Mouse (Mus musculus) heart, embryonic 16.5 days (tissue): Measurements from ENCODE around the gene Pdzd7. TPM values are rescaled to one million over a fixed set of nuclear protein-coding genes. Genes with fewer than 3 reads are reported as not detected.

Experiments used
- ATAC-seq: fragments of 200-750 bp; cut with Nextera tagmentation; replicated peaks from 2 replicates; pipeline ENCODE4 v1.8.0; 2017; ENCODE audit warnings: moderate number of reproducible peaks; ENCODE audit not compliant: insufficient read depth, low FRiP score; ENCODE audit errors: extremely low read depth
- H3K27ac ChIP-seq: fragments of 300-500 bp; sonication (generic); 2 replicates; pipeline ENCODE4 v1.5.1; 2014; ENCODE audit warnings: mild to moderate bottlenecking, low read length, control low read depth, moderate library complexity
- H3K27me3 ChIP-seq: fragments of 300-500 bp; sonication (generic); 2 replicates; pipeline ENCODE4 v1.6.1; 2014; ENCODE audit warnings: low read length, mixed read lengths; ENCODE audit not compliant: control insufficient read depth, insufficient read depth
- H3K36me3 ChIP-seq: fragments of 300-500 bp; sonication (generic); 2 replicates; pipeline ENCODE4 v1.6.1; 2014; ENCODE audit not compliant: control insufficient read depth, insufficient read depth
- H3K4me1 ChIP-seq: fragments of 300-500 bp; sonication (generic); 2 replicates; pipeline ENCODE4 v1.6.1; 2014; ENCODE audit warnings: low read length, mixed read lengths; ENCODE audit not compliant: control insufficient read depth, insufficient read depth
- H3K4me2 ChIP-seq: fragments of 300-500 bp; sonication (generic); 2 replicates; pipeline ENCODE4 v1.6.1; 2014; ENCODE audit warnings: low read depth, mild to moderate bottlenecking, control low read depth, low read length
- H3K4me3 ChIP-seq: fragments of 300-500 bp; sonication (generic); 2 replicates; pipeline ENCODE4 v1.5.1; 2014; ENCODE audit warnings: mild to moderate bottlenecking, control low read depth, low read length
- H3K9ac ChIP-seq: fragments of 300-500 bp; sonication (generic); 2 replicates; pipeline ENCODE4 v1.6.1; 2014; ENCODE audit warnings: low read length, control low read depth
- H3K9me3 ChIP-seq: fragments of 300-500 bp; sonication (generic); replicated peaks from 2 replicates; pipeline ENCODE4 v1.6.1; 2016; ENCODE audit warnings: low read length; ENCODE audit not compliant: control insufficient read depth
- WGBS: fragments of 180-500 bp; shearing (Covaris S2); extraction: QIAGEN DNeasy Blood & Tissue Kit; methylation state at CpG from one replicate; pipeline ENCODE4 v1.1.7; 2014; 5-methylcytosine and 5-hydroxymethylcytosine counted together
- polyA plus RNA-seq: library from polyadenylated mRNA; unstranded; fragments of >200 nt; fragmentation: Nextera tagmentation; extraction: Ambion mirVana; gene quantifications from 2 replicates; pipeline ENCODE4 v1.2.1, GENCODE M21; 2015

Gene Pdzd7
- polyA plus RNA-seq, 1 experiment from 2014 or later: 0.14 TPM

DNA sequence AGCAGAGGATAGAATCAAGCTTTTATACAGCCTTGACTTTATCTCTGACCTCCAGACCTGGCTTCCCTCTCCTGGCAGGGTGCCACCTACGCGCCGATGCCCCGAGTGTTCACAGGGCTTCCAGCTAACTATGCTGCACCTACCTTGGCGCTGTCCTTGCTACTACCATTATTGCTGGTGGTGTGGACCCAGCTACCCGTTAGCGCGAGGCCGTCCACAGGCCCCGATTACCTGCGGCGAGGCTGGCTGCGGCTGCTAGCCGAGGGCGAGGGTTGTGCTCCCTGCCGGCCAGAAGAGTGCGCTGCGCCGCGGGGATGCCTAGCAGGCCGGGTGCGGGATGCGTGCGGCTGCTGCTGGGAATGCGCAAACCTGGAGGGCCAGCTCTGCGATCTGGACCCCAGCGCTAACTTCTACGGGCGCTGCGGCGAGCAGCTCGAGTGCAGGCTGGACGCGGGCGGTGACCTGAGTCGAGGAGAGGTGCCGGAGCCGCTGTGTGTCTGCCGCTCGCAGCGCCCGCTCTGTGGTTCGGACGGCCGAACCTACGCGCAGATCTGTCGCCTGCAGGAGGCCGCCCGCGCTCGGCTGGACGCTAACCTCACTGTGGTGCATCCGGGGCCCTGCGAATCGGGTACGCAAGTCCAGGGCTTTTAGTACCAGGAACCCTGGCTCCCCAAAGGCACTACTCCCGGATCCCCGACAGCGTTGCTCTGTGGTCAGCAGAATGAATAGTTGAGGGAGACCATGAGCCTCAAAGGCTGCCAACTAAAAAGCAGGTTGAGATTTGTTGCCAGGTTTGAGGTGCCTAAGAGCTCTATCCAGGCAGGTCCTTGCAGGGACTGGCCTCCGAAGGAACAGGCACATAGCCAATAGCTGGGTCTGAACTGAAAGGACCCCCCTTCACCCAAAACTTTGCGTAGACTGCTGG lies 31.3 kb upstream of the Pdzd7 start:
- H3K9ac ChIP-seq: peak overlapping the region; percentile 59
- no peaks in the 10 kb centered on the region for H3K36me3 ChIP-seq
- no peak for ATAC-seq
- peaks cover 39% of the 10 kb centered on the region for H3K4me1 ChIP-seq
- peak overlapping the region; percentile 68 for H3K4me3 ChIP-seq
- H3K27me3 ChIP-seq: peaks cover 38% of the 10 kb centered on the region
- H3K9me3 ChIP-seq: no peaks in the 10 kb centered on the region
- under 1% methylated on average over 62 of the region's 62 CpGs for WGBS
- peak overlapping the region; percentile 20; the same call in 1 of the 2 replicates for H3K27ac ChIP-seq
- peak overlapping the region; percentile 92 for H3K4me2 ChIP-seq

DNA sequence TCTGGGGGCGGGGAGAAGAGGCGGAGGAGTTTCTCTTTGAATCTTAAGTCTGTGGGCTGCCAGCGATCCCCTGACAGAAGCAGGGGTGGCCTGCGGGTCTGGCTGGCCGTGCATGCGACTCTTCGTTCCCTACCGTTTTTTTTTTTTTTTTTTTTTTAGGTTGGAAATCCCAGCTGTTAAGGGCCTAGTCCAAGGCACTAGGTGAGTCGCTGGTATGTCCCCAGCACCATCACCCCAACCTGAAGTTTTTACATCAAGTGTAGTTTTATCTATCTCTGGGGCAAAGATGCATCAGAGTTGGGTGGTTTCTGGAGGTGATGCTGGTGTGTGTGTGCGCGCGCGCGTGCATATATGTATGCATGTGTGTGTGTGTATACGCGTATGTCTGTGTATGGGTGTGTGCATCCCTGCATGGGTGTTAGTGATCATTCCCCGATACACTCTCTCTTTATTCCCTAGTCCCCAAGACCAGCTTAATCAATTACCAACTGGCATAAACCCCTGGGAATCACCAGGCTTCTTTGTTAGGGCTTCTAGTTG lies 30.6 kb upstream of the Pdzd7 start:
- peaks cover 36% of the 10 kb centered on the region for H3K27me3 ChIP-seq
- WGBS: 12% methylated on average over 17 of the region's 17 CpGs
- H3K36me3 ChIP-seq: no peaks in the 10 kb centered on the region
- H3K4me3 ChIP-seq: peak overlapping the region; percentile 68
- no peak for ATAC-seq
- H3K4me1 ChIP-seq: peaks cover 38% of the 10 kb centered on the region
- H3K27ac ChIP-seq: peak overlapping the region; percentile 94
- H3K9me3 ChIP-seq: no peaks in the 10 kb centered on the region
- H3K9ac ChIP-seq: peak overlapping the region; percentile 88
- peak overlapping the region; percentile 92 for H3K4me2 ChIP-seq

DNA sequence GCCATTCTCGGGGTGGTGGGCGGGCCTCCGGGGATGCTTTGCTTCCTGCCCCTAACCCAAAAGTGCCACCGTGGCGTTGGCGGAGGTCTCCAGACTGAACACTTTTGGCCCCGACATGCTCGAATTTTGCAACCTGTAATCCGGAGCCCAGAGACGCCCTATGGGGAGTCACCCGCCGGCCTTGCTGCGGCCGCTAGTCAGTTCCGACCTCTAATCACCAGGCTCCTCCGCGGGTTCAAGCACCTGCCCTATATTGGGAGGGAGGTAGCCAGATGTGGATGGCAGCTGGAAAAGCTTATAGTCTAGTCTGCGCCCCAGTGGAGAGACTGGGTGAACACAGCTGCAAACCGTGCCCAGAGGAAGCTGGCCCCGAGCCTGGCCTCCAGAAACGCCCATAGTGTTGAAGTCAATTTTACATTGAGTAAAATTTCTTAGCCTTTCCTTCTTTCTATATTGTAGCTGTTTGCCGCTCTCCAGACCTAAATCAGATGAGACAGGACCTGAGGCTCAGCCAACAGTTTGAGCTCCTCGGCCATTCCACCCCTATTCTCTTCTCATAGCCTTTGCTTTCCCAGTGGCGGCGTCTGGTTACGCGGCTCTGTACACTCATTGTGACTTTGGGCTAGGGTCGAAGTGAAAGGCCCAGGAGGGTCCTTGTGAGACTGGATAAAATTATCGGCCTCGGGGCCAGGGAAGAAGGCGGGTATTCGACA lies 30.0 kb upstream of the Pdzd7 start:
- no peaks in the 10 kb centered on the region for H3K9me3 ChIP-seq
- peak overlapping the region; percentile 88 for H3K9ac ChIP-seq
- H3K27me3 ChIP-seq: peaks cover 30% of the 10 kb centered on the region
- peaks cover 32% of the 10 kb centered on the region for H3K4me1 ChIP-seq
- H3K4me2 ChIP-seq: peak overlapping the region; percentile 92
- H3K36me3 ChIP-seq: no peaks in the 10 kb centered on the region
- ATAC-seq: peak; percentile 30
- peak overlapping the region; percentile 94 for H3K27ac ChIP-seq
- WGBS: 1% methylated on average over 32 of the region's 32 CpGs
- H3K4me3 ChIP-seq: peak overlapping the region; percentile 68

DNA sequence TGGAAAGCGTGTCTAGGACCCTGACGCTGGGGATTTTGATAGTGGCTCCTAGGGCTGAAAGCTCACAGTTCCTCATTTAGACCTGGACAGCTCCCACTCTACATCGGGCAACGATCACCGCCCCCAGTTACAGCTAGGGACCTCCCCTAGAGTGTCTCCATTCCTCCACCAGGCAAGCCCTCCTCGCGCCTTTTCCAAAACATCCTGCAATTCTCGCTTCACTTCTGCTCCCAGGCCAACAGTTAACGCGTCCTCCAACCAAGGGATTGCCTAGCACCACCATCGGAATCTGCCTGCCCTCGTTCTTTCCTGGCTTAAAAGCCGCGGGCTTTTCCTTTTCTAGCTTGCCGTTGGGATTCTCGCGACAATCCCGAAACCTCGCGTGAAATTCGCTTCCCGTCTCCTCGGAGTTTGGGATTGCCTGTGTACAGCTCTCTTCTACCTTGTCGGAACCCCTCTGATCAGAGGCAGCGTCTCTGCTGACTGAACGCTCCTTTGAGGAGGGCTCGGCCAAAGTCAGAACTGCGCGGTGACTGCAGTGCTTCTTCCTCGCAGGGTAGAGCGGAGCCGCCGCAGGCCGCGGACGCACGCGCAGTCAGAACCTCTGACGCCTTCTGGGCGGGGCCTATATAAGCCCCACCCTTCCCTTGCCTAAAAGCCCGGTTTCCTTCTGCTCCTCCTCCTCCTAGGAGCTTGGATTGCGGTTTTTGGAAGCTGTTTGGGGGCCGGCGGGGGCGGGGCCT lies 29.2 kb upstream of the Pdzd7 start, which contains the start of gene Kazald1:
Gene Kazald1 (plus strand): TSS at position 662 of the 743 bp plus-strand sequence.
- peak within 1 kb of the TSS; percentile 94 for H3K27ac ChIP-seq
- H3K4me1 ChIP-seq: peaks cover 24% of the 10 kb centered on the region
- H3K36me3 ChIP-seq: no peaks in the 10 kb centered on the region
- peak; percentile 90 for ATAC-seq
- WGBS: under 1% methylated on average over 45 of the region's 45 CpGs
- H3K9ac ChIP-seq: peak within 1 kb of the TSS; percentile 88
- H3K27me3 ChIP-seq: peaks cover 25% of the 10 kb centered on the region
- H3K9me3 ChIP-seq: no peaks in the 10 kb centered on the region
- H3K4me3 ChIP-seq: peak within 1 kb of the TSS; percentile 68
- peak within 1 kb of the TSS; percentile 92 for H3K4me2 ChIP-seq

DNA sequence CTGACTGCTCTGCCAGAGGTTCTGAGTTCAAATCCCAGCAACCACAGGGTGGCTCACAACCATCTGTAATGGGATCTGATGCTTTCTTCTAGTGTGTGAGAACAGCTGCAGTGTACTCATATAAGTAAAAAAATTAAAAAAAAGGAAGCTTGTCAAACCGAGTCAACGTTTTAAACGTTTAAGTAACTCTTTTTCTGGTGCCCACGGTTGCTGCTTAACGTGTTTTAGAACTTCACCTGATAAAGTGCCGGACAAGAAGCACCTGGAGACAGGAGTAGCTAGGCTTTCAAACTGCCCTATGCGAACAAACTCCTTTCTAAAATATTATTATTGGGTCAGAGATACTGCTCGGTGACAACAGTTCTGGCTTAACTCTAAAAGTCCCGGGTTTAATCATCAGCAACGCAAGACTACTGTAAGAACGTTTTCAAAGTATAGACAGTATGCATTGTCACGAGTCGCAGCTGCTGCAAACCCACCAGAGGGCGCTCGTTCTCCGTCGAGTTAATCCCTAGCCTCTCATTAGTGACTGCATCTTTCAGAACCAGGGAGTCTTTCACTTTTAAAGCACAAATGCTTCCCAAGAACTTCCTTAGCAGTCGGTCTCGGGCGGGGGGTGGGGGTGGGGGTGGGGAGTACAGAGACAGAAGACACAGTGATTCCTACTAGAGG lies 28.5 kb upstream of the Pdzd7 start:
- Histone ChIP-seq H3K4me2 (peak overlapping the region; percentile 92), H3K4me1 (peaks cover 24% of the 10 kb centered on the region), H3K27ac (peak overlapping the region; percentile 94), H3K27me3 (peaks cover 25% of the 10 kb centered on the region), H3K36me3 (no peaks in the 10 kb centered on the region), H3K4me3 (peak overlapping the region; percentile 68), H3K9me3 (no peaks in the 10 kb centered on the region), H3K9ac (peak overlapping the region; percentile 88)
- 6% methylated on average over 20 of the region's 20 CpGs for WGBS
- ATAC-seq: 0 out of 2 replicates have a peak, but pooled peaks have one; percentile 14

DNA sequence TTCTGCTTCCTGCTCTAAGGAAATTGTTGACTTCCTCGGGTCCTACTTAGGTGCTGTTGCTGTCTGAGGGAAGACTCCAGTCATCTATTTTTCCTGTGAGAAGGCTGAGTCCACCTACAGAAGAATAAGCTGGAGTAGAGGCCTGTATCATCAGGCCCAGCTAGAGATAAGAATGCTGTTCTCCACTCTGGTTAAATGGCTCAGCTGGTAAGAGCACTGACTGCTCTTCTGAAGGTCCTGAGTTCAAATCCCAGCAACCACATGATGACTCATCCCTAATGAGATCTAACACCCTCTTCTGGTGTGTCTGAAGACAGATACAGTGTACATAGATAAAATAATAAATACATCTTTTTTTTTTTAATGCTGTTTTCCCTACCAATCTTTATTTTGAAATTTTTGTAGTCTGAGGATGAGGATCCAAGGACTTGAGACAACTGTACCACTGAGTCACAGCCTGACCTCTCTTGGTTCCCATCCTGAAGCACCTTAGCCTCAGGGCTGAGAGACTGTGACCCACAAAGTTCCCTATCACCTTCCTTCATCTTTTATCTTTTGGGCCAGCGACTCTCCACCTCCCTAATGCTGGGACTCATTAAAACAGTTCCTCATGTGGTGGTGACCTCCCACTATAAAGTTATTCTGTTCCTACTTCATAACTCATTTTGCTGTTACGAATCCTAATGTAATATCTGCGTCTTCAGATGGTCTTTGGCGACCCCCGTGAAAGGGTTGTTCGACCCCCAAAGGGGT lies 22.4 kb upstream of the Pdzd7 start:
- Histone ChIP-seq H3K27ac (no peak overlapping the region), H3K9me3 (no peaks in the 10 kb centered on the region), H3K27me3 (peaks cover 42% of the 10 kb centered on the region), H3K4me1 (no peaks in the 10 kb centered on the region), H3K36me3 (no peaks in the 10 kb centered on the region), H3K4me3 (no peak overlapping the region), H3K9ac (no peak overlapping the region), H3K4me2 (no peak overlapping the region)
- WGBS: 78% methylated on average over 7 of the region's 7 CpGs
- no peak for ATAC-seq

DNA sequence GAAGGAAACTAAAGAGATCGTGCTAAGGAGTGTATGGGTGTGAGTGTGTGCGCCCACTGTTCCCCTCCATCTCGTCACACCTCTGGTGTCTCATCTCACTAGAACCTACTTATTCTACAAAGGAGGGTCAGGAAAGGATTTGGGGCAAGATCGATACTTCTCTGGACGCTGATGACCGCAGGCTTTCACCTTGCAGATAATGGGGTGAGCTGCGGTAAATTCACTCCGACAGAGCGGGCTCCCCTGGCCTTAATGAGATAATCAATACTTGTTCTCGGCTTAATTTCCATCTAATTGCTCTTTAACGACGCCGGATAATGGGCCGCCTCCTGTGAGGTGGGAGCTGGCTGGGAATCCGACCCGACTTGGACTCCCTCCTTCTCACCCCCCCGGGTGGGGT lies 21.7 kb upstream of the Pdzd7 start:
- no peaks in the 10 kb centered on the region for H3K9me3 ChIP-seq
- peaks cover 42% of the 10 kb centered on the region for H3K27me3 ChIP-seq
- WGBS: 29% methylated on average over 17 of the region's 17 CpGs
- ATAC-seq: no peak
- no peak overlapping the region for H3K4me2 ChIP-seq
- H3K36me3 ChIP-seq: no peaks in the 10 kb centered on the region
- no peak overlapping the region for H3K4me3 ChIP-seq
- no peaks in the 10 kb centered on the region for H3K4me1 ChIP-seq
- no peak overlapping the region for H3K27ac ChIP-seq
- no peak overlapping the region for H3K9ac ChIP-seq

DNA sequence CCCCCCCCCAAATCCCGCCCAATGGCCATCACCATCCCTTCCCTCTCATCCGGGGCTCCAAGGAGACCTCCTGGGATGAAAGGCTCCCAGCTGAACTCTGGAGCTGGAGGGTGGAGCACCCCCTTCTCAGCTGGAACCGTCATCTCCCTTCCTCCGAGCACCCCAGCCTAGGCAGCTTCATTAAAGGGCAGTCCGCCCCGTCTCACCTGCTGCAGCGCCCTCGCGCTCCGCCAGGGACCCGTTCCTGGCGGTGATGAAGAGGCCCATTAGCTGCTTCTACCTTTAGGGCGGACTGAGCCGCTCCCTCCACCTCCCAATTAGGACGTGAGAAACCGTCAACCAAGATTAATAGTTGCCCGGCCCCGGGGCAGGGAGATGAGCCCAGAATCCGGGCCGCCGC lies 19.7 kb upstream of the Pdzd7 start:
- ATAC-seq: no peak
- Histone ChIP-seq H3K9me3 (no peaks in the 10 kb centered on the region), H3K27me3 (peaks cover 42% of the 10 kb centered on the region), H3K4me1 (no peaks in the 10 kb centered on the region), H3K4me2 (no peak overlapping the region), H3K9ac (no peak overlapping the region), H3K4me3 (no peak overlapping the region), H3K27ac (no peak overlapping the region), H3K36me3 (no peaks in the 10 kb centered on the region)
- WGBS: 8% methylated on average over 21 of the region's 21 CpGs
